ENCODE assay signal across 16 mouse cellular contexts in genomic region chr16:30658921-30659320, GRCm38 (mm10).
"Had no signal": no experiment of that assay in that cellular context is flagged by ENCODE, and none has a peak within 500 bp of the region (broad histone marks: within the 10 kb centered on the region; RNA-seq: fewer than 3 reads in every experiment).

No protein-coding gene starts in this region.

- DNase-seq: heart, postnatal 10 days; heart, postnatal 14 days; heart, postnatal 36 days; heart, postnatal 4 days; kidney, adult 11 months; kidney, adult 18-20 months; kidney, adult 2 months; kidney, adult 8-10 months; kidney, adult 9 months; kidney, postnatal 10 days; kidney, postnatal 14 days; kidney, postnatal 25 days; kidney, postnatal 36 days; kidney, postnatal 4 days; layer of hippocampus, adult 9-11 months; layer of hippocampus, postnatal 36 days had no signal
